Mouse (Mus musculus): ENCODE results near the gene Nudt2.

DNA sequence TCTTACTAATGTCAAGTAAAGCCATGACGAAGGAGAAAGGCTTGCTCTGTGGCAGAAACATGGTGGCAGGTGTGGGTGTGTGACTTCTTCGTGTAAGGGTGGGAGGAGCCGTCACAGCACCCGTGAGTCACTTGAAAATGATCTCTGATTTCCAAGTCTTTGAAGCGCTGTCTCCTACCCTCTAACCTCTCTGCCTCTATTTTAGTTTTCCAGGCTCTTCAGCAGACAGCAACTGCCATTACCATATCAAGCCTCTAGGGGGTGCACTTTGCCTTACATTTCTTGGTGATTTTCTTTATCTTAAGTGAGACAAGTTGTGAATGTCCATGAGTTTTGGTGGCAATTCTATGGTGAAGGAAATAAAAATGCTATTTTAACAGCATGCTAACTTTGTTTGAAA is 57.8 kb downstream of the Nudt2 start:
- no peak for TF ChIP-seq POLR2A (IDR thresholded peaks at IDR 0.05; ENCODE audit: low read depth, low read length)
- TF ChIP-seq CTCF (IDR thresholded peaks at IDR 0.05; ENCODE audit: extremely low read depth, insufficient read depth, insufficient read length, insufficient replicate concordance), result no peak

Measured in spleen, adult 2 months (tissue).